In the genomic region with DNA sequence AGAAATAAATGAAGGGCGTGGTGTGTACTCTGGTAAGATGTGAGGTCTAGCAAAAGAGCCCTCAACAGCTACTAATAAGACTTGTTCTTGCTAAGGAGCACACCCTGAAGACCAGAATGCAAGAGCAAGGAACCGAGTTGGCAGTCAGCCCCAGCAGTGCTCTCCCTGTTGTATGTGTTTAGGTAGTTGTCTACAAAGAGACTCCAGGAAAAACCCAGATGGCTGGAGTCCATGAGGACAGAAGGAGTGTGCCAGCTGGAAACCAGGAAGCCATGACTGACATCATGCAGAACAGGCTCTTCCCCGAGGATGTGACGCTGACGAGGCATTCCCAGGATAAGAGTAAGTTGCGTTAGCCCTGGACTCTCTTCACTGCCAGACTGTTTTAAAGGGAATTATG, we compare ENCODE assay signal across 14 mouse cellular contexts.
DNase-seq lines count a peak whose midpoint lies in the region; ATAC-seq and TF ChIP-seq lines count a peak whose summit lies in the region.
"Had no signal": no experiment of that assay in that cellular context is flagged by ENCODE, and none has a peak within 500 bp of the region (broad histone marks: within the 10 kb centered on the region; RNA-seq: fewer than 3 reads in every experiment).

No protein-coding gene starts in this region.

- no peaks in the 10 kb centered on the region for H3K27me3 ChIP-seq in liver, adult 2 months (ENCODE audit: control insufficient read depth, insufficient read depth, low read length)
- H3K27me3 ChIP-seq in lung, postnatal 0 days (replicated peaks; ENCODE audit: insufficient read depth, low read length) = no peaks in the 10 kb centered on the region
- H3K27me3 ChIP-seq: hindbrain, embryonic 15.5 days had no signal

- 74% methylated on average over 6 of the region's 6 CpGs for WGBS in liver, adult 2 months
- 63% methylated on average over 6 of the region's 6 CpGs for WGBS in lung, postnatal 0 days

- no peaks in the 10 kb centered on the region for H3K9me3 ChIP-seq in lung, postnatal 0 days (ENCODE audit: low read length)
- H3K9me3 ChIP-seq: embryonic facial prominence, embryonic 10.5 days; hindbrain, embryonic 15.5 days had no signal

- no peaks in the 10 kb centered on the region for H3K79me2 ChIP-seq in liver, adult 2 months (ENCODE audit: control insufficient read depth, insufficient read depth, low read length)

- H3K36me3 ChIP-seq in liver, adult 2 months (ENCODE audit: control insufficient read depth, insufficient read depth, low read length) = no peaks in the 10 kb centered on the region
- H3K36me3 ChIP-seq in lung, postnatal 0 days (ENCODE audit: insufficient read depth, low read length) = no peaks in the 10 kb centered on the region
- H3K36me3 ChIP-seq: embryonic facial prominence, embryonic 10.5 days; hindbrain, embryonic 15.5 days had no signal

- peaks cover 23% of the 10 kb centered on the region for H3K4me1 ChIP-seq in liver, adult 2 months (ENCODE audit: control insufficient read depth, insufficient read depth, low read length)
- H3K4me1 ChIP-seq in lung, postnatal 0 days (ENCODE audit: insufficient read depth, low read depth, low read length) = no peaks in the 10 kb centered on the region
- H3K4me1 ChIP-seq: embryonic facial prominence, embryonic 10.5 days; hindbrain, embryonic 15.5 days had no signal

- TF ChIP-seq EP300 in lung, postnatal 0 days (IDR thresholded peaks at IDR 0.05) = no peak

- no peak for TF ChIP-seq POLR2A in liver, adult 2 months (IDR thresholded peaks at IDR 0.05; ENCODE audit: extremely low read depth, insufficient read depth, low read length)

- no peak overlapping the region for H3K4me3 ChIP-seq in liver, adult 2 months (ENCODE audit: insufficient read depth, low read depth, low read length)
- no peak overlapping the region for H3K4me3 ChIP-seq in lung, postnatal 0 days (ENCODE audit: low read depth, low read length)
- H3K4me3 ChIP-seq: embryonic facial prominence, embryonic 10.5 days; hindbrain, embryonic 15.5 days had no signal

- peak; percentile 60 for DNase-seq in liver, adult 2 months (ENCODE audit: extremely low read depth, low read depth, low spot score)
- no peak for DNase-seq in liver
- peak; percentile 88 for DNase-seq in cerebellum, adult 9-10 months
- DNase-seq in heart, postnatal 14 days = peak; percentile 21 to 26
- DNase-seq in left cerebral cortex, postnatal 4 days = peak; percentile 27
- no peak for DNase-seq in thymus, postnatal 4 days
- DNase-seq in lung, postnatal 0 days (ENCODE audit: low spot score) = no peak
- no peak for DNase-seq in testis, postnatal 10 days (ENCODE audit: low spot score)
- DNase-seq: kidney, postnatal 36 days; spleen, adult 18-20 months; thymus, postnatal 25 days had no signal

- no peak for ATAC-seq in lung, postnatal 0 days

- no peak overlapping the region for H3K9ac ChIP-seq in liver, adult 2 months (ENCODE audit: low read depth, low read length)
- H3K9ac ChIP-seq in lung, postnatal 0 days (replicated peaks; ENCODE audit: low read depth) = no peak overlapping the region
- H3K9ac ChIP-seq: hindbrain, embryonic 15.5 days; liver, embryonic 14.5 days had no signal

- intact Hi-C loops in heart, postnatal 14 days (cut with DNase I) = no loop called here
- intact Hi-C loops in left cerebral cortex, postnatal 4 days (cut with DNase I) = no loop called here

- no peak overlapping the region for H3K27ac ChIP-seq in liver, adult 2 months (replicated peaks; ENCODE audit: insufficient read depth, low read depth, low read length)
- H3K27ac ChIP-seq in lung, postnatal 0 days (ENCODE audit: low read length) = no peak overlapping the region
- H3K27ac ChIP-seq: embryonic facial prominence, embryonic 10.5 days; hindbrain, embryonic 15.5 days; liver, embryonic 14.5 days had no signal

- no peak overlapping the region for H3K4me2 ChIP-seq in lung, postnatal 0 days (replicated peaks; ENCODE audit: low read depth, low read length)
- H3K4me2 ChIP-seq: hindbrain, embryonic 15.5 days had no signal

- TF ChIP-seq CTCF in liver, adult 2 months (IDR thresholded peaks at IDR 0.05; ENCODE audit: low read depth, low read length) = no peak
- TF ChIP-seq CTCF in lung, postnatal 0 days (IDR thresholded peaks at IDR 0.05) = no peak

Comparison
In these comparisons a context has a peak if more than half of its experiments do, and no peak if none do; other contexts are left out.
1. DNase-seq: peak in liver, adult 2 months (single experiment), cerebellum, adult 9-10 months (single experiment), heart, postnatal 14 days (2 of 2) and left cerebral cortex, postnatal 4 days (single experiment); none in liver (single experiment), thymus, postnatal 4 days (single experiment), lung, postnatal 0 days (single experiment) and testis, postnatal 10 days (single experiment).